Mouse (Mus musculus): Measurements from ENCODE around the gene Zfp592. TPM values are rescaled to one million over a fixed set of nuclear protein-coding genes. Genes with fewer than 3 reads are reported as not detected.

The Zfp592 gene
- polyA plus RNA-seq, 1 experiment from 2014 or later: 15.0 TPM

- H3K79me2 ChIP-seq (ENCODE audit: inconsistent target): peaks cover under 1% of the 10 kb centered on the region; the same call in 1 of the 2 replicates
- no peak overlapping the region for H3K4me3 ChIP-seq (ENCODE audit: inconsistent target)
Observed at GRCm38 (mm10) chr7:80986458-80987187, 6.9 kb upstream of the Zfp592 start.

GRCm38 (mm10) chr7:80987805-80988625 is 5.5 kb upstream of the Zfp592 start:
- Histone ChIP-seq H3K36me3 (ENCODE audit: inconsistent target) (no peaks in the 10 kb centered on the region), H3K27ac (no peak overlapping the region), H3K79me2 (ENCODE audit: inconsistent target) (peaks cover 14% of the 10 kb centered on the region; the same call in 1 of the 2 replicates), H3K4me3 (ENCODE audit: inconsistent target) (no peak overlapping the region)
- WGBS (ENCODE audit: missing documents): 92% methylated on average over 4 of the region's 4 CpGs

More at GRCm38 (mm10) chr7:80986458-80987187, 6.9 kb upstream of the Zfp592 start:
- Histone ChIP-seq H3K27ac (no peak overlapping the region), H3K36me3 (ENCODE audit: inconsistent target) (no peaks in the 10 kb centered on the region)
- 58% methylated on average over 6 of the region's 6 CpGs for WGBS (ENCODE audit: missing documents)

- Histone ChIP-seq H3K27ac (no peak overlapping the region), H3K36me3 (ENCODE audit: inconsistent target) (no peaks in the 10 kb centered on the region), H3K4me3 (ENCODE audit: inconsistent target) (no peak overlapping the region), H3K79me2 (ENCODE audit: inconsistent target) (peaks cover 28% of the 10 kb centered on the region)
- 88% methylated on average over 6 of the region's 6 CpGs for WGBS (ENCODE audit: missing documents)
Observed at GRCm38 (mm10) chr7:80990276-80990675, 3.2 kb upstream of the Zfp592 start.

GRCm38 (mm10) chr7:80991589-80991988 is 1.9 kb upstream of the Zfp592 start:
- H3K4me3 ChIP-seq (ENCODE audit: inconsistent target): no peak overlapping the region
- H3K79me2 ChIP-seq (ENCODE audit: inconsistent target): peaks cover 42% of the 10 kb centered on the region
- H3K36me3 ChIP-seq (ENCODE audit: inconsistent target): no peaks in the 10 kb centered on the region
- H3K27ac ChIP-seq: no peak overlapping the region
- 98% methylated on average over 5 of the region's 5 CpGs for WGBS (ENCODE audit: missing documents)

GRCm38 (mm10) chr7:80992063-80992462 is 1.4 kb upstream of the Zfp592 start:
- Histone ChIP-seq H3K36me3 (ENCODE audit: inconsistent target) (no peaks in the 10 kb centered on the region), H3K4me3 (ENCODE audit: inconsistent target) (peak overlapping the region; percentile 74), H3K27ac (no peak overlapping the region), H3K79me2 (ENCODE audit: inconsistent target) (peaks cover 46% of the 10 kb centered on the region)
- WGBS (ENCODE audit: missing documents): 69% methylated on average over 6 of the region's 6 CpGs

- Histone ChIP-seq H3K79me2 (ENCODE audit: inconsistent target) (peaks cover 51% of the 10 kb centered on the region), H3K27ac (peak overlapping the region; percentile 48), H3K36me3 (ENCODE audit: inconsistent target) (no peaks in the 10 kb centered on the region), H3K4me3 (ENCODE audit: inconsistent target) (peak overlapping the region; percentile 74)
- WGBS (ENCODE audit: missing documents): 6% methylated on average over 12 of the region's 12 CpGs
Observed at GRCm38 (mm10) chr7:80992631-80992979, 876 bp upstream of the Zfp592 start.

- 0% methylated on average over 38 of the region's 58 CpGs for WGBS (ENCODE audit: missing documents)
- Histone ChIP-seq H3K4me3 (ENCODE audit: inconsistent target) (peak overlapping the region; percentile 87), H3K79me2 (ENCODE audit: inconsistent target) (peaks cover 59% of the 10 kb centered on the region), H3K27ac (peak overlapping the region; percentile 67), H3K36me3 (ENCODE audit: inconsistent target) (no peaks in the 10 kb centered on the region)
Observed at GRCm38 (mm10) chr7:80993834-80994662, 567 bp downstream of the Zfp592 start.

- H3K4me3 ChIP-seq (ENCODE audit: inconsistent target): peak overlapping the region; percentile 87
- no peaks in the 10 kb centered on the region for H3K36me3 ChIP-seq (ENCODE audit: inconsistent target)
- H3K79me2 ChIP-seq (ENCODE audit: inconsistent target): peaks cover 65% of the 10 kb centered on the region
- 8% methylated on average over 6 of the region's 6 CpGs for WGBS (ENCODE audit: missing documents)
- H3K27ac ChIP-seq: peak overlapping the region; percentile 67
Observed at GRCm38 (mm10) chr7:80994663-80995005, 1.2 kb downstream of the Zfp592 start.

- Histone ChIP-seq H3K36me3 (ENCODE audit: inconsistent target) (no peaks in the 10 kb centered on the region), H3K79me2 (ENCODE audit: inconsistent target) (peaks cover 74% of the 10 kb centered on the region), H3K27ac (peak overlapping the region; percentile 67), H3K4me3 (ENCODE audit: inconsistent target) (no peak overlapping the region; the same call in 1 of the 2 replicates)
- WGBS (ENCODE audit: missing documents): 5% methylated on average over 3 of the region's 3 CpGs
Observed at GRCm38 (mm10) chr7:80995266-80996146, 2.0 kb downstream of the Zfp592 start.

- Histone ChIP-seq H3K36me3 (ENCODE audit: inconsistent target) (no peaks in the 10 kb centered on the region), H3K79me2 (ENCODE audit: inconsistent target) (peaks cover 84% of the 10 kb centered on the region), H3K27ac (peak overlapping the region; percentile 64), H3K4me3 (ENCODE audit: inconsistent target) (peak overlapping the region; percentile 5; the same call in 1 of the 2 replicates)
- WGBS (ENCODE audit: missing documents): 6% methylated on average over 6 of the region's 6 CpGs
Observed at GRCm38 (mm10) chr7:80997776-80998175, 4.3 kb downstream of the Zfp592 start.

- H3K4me3 ChIP-seq (ENCODE audit: inconsistent target): no peak overlapping the region
- no peak overlapping the region for H3K27ac ChIP-seq
- no peaks in the 10 kb centered on the region for H3K36me3 ChIP-seq (ENCODE audit: inconsistent target)
- H3K79me2 ChIP-seq (ENCODE audit: inconsistent target): peaks cover 93% of the 10 kb centered on the region
- WGBS (ENCODE audit: missing documents): 83% methylated on average over 2 of the region's 2 CpGs
Observed at GRCm38 (mm10) chr7:80999536-80999935, 6.1 kb downstream of the Zfp592 start.

GRCm38 (mm10) chr7:81001844-81002243 is 8.4 kb downstream of the Zfp592 start:
- 96% methylated on average over 5 of the region's 5 CpGs for WGBS (ENCODE audit: missing documents)
- Histone ChIP-seq H3K27ac (no peak overlapping the region), H3K79me2 (ENCODE audit: inconsistent target) (peaks cover 93% of the 10 kb centered on the region), H3K36me3 (ENCODE audit: inconsistent target) (no peaks in the 10 kb centered on the region), H3K4me3 (ENCODE audit: inconsistent target) (no peak overlapping the region)

- 13% methylated on average over 3 of the region's 3 CpGs for WGBS (ENCODE audit: missing documents)
- no peak overlapping the region for H3K27ac ChIP-seq
- no peak overlapping the region for H3K4me3 ChIP-seq (ENCODE audit: inconsistent target)
- no peaks in the 10 kb centered on the region for H3K36me3 ChIP-seq (ENCODE audit: inconsistent target)
- H3K79me2 ChIP-seq (ENCODE audit: inconsistent target): peaks cover 100% of the 10 kb centered on the region
Observed at GRCm38 (mm10) chr7:81004556-81005079, 11.1 kb downstream of the Zfp592 start.

All from macrophage (primary cell).